Comparison of ENCODE assay signal across 12 mouse cellular contexts in genomic region chr7:139864253-139864652, GRCm38 (mm10). TPM values are rescaled to one million over a fixed set of nuclear protein-coding genes. Genes with fewer than 3 reads are reported as not detected.
DNase-seq lines count a peak whose midpoint lies in the region; ATAC-seq and TF ChIP-seq lines count a peak whose summit lies in the region.
"Had no signal": no experiment of that assay in that cellular context is flagged by ENCODE, and none has a peak within 500 bp of the region (broad histone marks: within the 10 kb centered on the region; RNA-seq: fewer than 3 reads in every experiment).

No protein-coding gene starts in this region.

- ATAC-seq in liver, postnatal 0 days, result no peak
- ATAC-seq in liver, embryonic 12.5 days, result no peak

- H3K9ac ChIP-seq in heart, adult 2 months (ENCODE audit: low read depth, low read length), result no peak overlapping the region
- H3K9ac ChIP-seq in liver, postnatal 0 days (replicated peaks), result no peak overlapping the region
- no peak overlapping the region for H3K9ac ChIP-seq in liver, embryonic 12.5 days
- H3K9ac ChIP-seq in ES-E14 (ENCODE audit: insufficient read depth, low read depth, low read length, poor library complexity, severe bottlenecking), result no peak overlapping the region
- H3K9ac ChIP-seq: stomach, embryonic 15.5 days had no signal

- no peak for DNase-seq in heart, adult 2 months
- DNase-seq in heart, postnatal 25 days (ENCODE audit: low spot score), result no peak
- no peak for DNase-seq in liver, postnatal 0 days
- DNase-seq in ES-E14 (ENCODE audit: low read depth, low spot score), result no peak
- no peak for DNase-seq in lung, adult 2 months
- DNase-seq: adrenal gland, adult 8-10 months; layer of hippocampus, adult 9-11 months had no signal

- no peak for TF ChIP-seq POLR2A in heart, adult 2 months (IDR thresholded peaks at IDR 0.05; ENCODE audit: insufficient read depth, low read depth, low read length)
- TF ChIP-seq POLR2A in embryonic fibroblast, embryonic 13.5 days (IDR thresholded peaks at IDR 0.05; ENCODE audit: low read depth, low read length), result no peak
- TF ChIP-seq POLR2A in lung, adult 2 months (IDR thresholded peaks at IDR 0.05; ENCODE audit: borderline replicate concordance, extremely low read depth, low read depth, low read length), result no peak

- no peaks in the 10 kb centered on the region for H3K4me1 ChIP-seq in heart, adult 2 months (ENCODE audit: control insufficient read depth, insufficient read depth, low read length)
- H3K4me1 ChIP-seq in liver, postnatal 0 days (ENCODE audit: insufficient read depth), result no peaks in the 10 kb centered on the region
- H3K4me1 ChIP-seq in liver, embryonic 12.5 days, result no peaks in the 10 kb centered on the region
- H3K4me1 ChIP-seq in ES-E14 (ENCODE audit: control insufficient read depth in 2 of 2, insufficient read depth in 2 of 2, low read length in 2 of 2, poor library complexity in 1 of 2), result no peaks in the 10 kb centered on the region
- no peaks in the 10 kb centered on the region for H3K4me1 ChIP-seq in embryonic fibroblast, embryonic 13.5 days (ENCODE audit: control insufficient read depth, insufficient read depth, low read length)
- no peaks in the 10 kb centered on the region for H3K4me1 ChIP-seq in lung, adult 2 months (ENCODE audit: control insufficient read depth, insufficient read depth, low read length)
- H3K4me1 ChIP-seq: stomach, embryonic 15.5 days had no signal

- no peak overlapping the region for H3K4me2 ChIP-seq in liver, postnatal 0 days (ENCODE audit: low read depth, low read length)
- no peak overlapping the region for H3K4me2 ChIP-seq in liver, embryonic 12.5 days
- H3K4me2 ChIP-seq: stomach, embryonic 15.5 days had no signal

- no peak overlapping the region for H3K27ac ChIP-seq in heart, adult 2 months
- H3K27ac ChIP-seq in liver, postnatal 0 days (ENCODE audit: low read depth), result no peak overlapping the region
- no peak overlapping the region for H3K27ac ChIP-seq in liver, embryonic 12.5 days
- H3K27ac ChIP-seq in ES-E14 (ENCODE audit: insufficient read depth, low read depth, low read length, poor library complexity, severe bottlenecking), result no peak overlapping the region
- no peak overlapping the region for H3K27ac ChIP-seq in embryonic fibroblast, embryonic 13.5 days (ENCODE audit: insufficient read depth, low read length)
- H3K27ac ChIP-seq: stomach, embryonic 15.5 days had no signal

- no peaks in the 10 kb centered on the region for H3K79me2 ChIP-seq in heart, adult 2 months (replicated peaks; ENCODE audit: control insufficient read depth, insufficient read depth, low read length)

- intact Hi-C loops in heart, adult 2 months (cut with DNase I), result no loop called here
- intact Hi-C loops in heart, postnatal 25 days (cut with DNase I), result no loop called here

- no peaks in the 10 kb centered on the region for H3K9me3 ChIP-seq in liver, postnatal 0 days (ENCODE audit: low read length)
- no peaks in the 10 kb centered on the region for H3K9me3 ChIP-seq in liver, embryonic 12.5 days (replicated peaks)
- H3K9me3 ChIP-seq in ES-E14 (ENCODE audit: control insufficient read depth, insufficient read depth, low read depth, low read length), result no peaks in the 10 kb centered on the region
- H3K9me3 ChIP-seq: stomach, embryonic 15.5 days had no signal

- in situ Hi-C loops in ES-E14 (cut with MboI; ENCODE audit: low sequenced_read_pairs in 2 of 2, unreplicated experiment in 2 of 2), result no loop called here

- H3K36me3 ChIP-seq in heart, adult 2 months (ENCODE audit: control insufficient read depth, insufficient read depth, low read length), result no peaks in the 10 kb centered on the region
- H3K36me3 ChIP-seq in liver, postnatal 0 days (replicated peaks; ENCODE audit: insufficient read depth, low read length), result no peaks in the 10 kb centered on the region
- no peaks in the 10 kb centered on the region for H3K36me3 ChIP-seq in liver, embryonic 12.5 days
- H3K36me3 ChIP-seq in ES-E14 (ENCODE audit: control insufficient read depth, insufficient read depth, low read length, poor library complexity, severe bottlenecking), result no peaks in the 10 kb centered on the region
- H3K36me3 ChIP-seq: stomach, embryonic 15.5 days had no signal

- TF ChIP-seq CTCF in heart, adult 2 months (IDR thresholded peaks at IDR 0.05), result peak; percentile 32
- TF ChIP-seq CTCF in liver, postnatal 0 days (IDR thresholded peaks at IDR 0.05; ENCODE audit: low read depth), result peak; percentile 29; the same call in 1 of the 2 replicates
- TF ChIP-seq CTCF in embryonic fibroblast, embryonic 13.5 days (IDR thresholded peaks at IDR 0.05; ENCODE audit: borderline replicate concordance, insufficient read depth, low read length), result peak; percentile 44; the same call in 1 of the 2 replicates
- no peak for TF ChIP-seq CTCF in lung, adult 2 months (IDR thresholded peaks at IDR 0.05; ENCODE audit: insufficient read depth, low read length)

- TF ChIP-seq EP300 in heart, adult 2 months (IDR thresholded peaks at IDR 0.05; ENCODE audit: insufficient read depth, low read depth, low read length), result no peak
- no peak for TF ChIP-seq EP300 in liver, postnatal 0 days (IDR thresholded peaks at IDR 0.05; ENCODE audit: low read depth)

- 50% methylated on average over 2 of the region's 2 CpGs for WGBS in heart, adult 2 months
- 40% methylated on average over 2 of the region's 2 CpGs for WGBS in liver, postnatal 0 days (ENCODE audit: insufficient replicate concordance)
- WGBS in liver, embryonic 12.5 days (ENCODE audit: insufficient replicate concordance), result 32% methylated on average over 2 of the region's 2 CpGs
- WGBS in lung, adult 2 months, result 25% methylated on average over 2 of the region's 2 CpGs

- H3K4me3 ChIP-seq in heart, adult 2 months, result no peak overlapping the region
- H3K4me3 ChIP-seq in liver, postnatal 0 days (ENCODE audit: low read depth, low read length), result no peak overlapping the region
- no peak overlapping the region for H3K4me3 ChIP-seq in liver, embryonic 12.5 days
- H3K4me3 ChIP-seq in ES-E14 (ENCODE audit: insufficient read depth in 1 of 2, low read depth in 1 of 2, low read length in 2 of 2, poor library complexity in 1 of 2, severe bottlenecking in 1 of 2), result no peak overlapping the region
- no peak overlapping the region for H3K4me3 ChIP-seq in embryonic fibroblast, embryonic 13.5 days (ENCODE audit: insufficient read depth, low read length)
- no peak overlapping the region for H3K4me3 ChIP-seq in lung, adult 2 months (replicated peaks; ENCODE audit: extremely low read depth, low read depth, low read length)
- H3K4me3 ChIP-seq: myocyte; stomach, embryonic 15.5 days had no signal

- no peaks in the 10 kb centered on the region for H3K27me3 ChIP-seq in heart, adult 2 months (ENCODE audit: control insufficient read depth, insufficient read depth, low read length)
- H3K27me3 ChIP-seq in liver, postnatal 0 days (ENCODE audit: insufficient read depth, low read length), result no peaks in the 10 kb centered on the region
- H3K27me3 ChIP-seq in liver, embryonic 12.5 days (replicated peaks), result no peaks in the 10 kb centered on the region
- H3K27me3 ChIP-seq: stomach, embryonic 15.5 days had no signal

TF ChIP-seq in ES-E14, 5 proteins besides CTCF, POLR2A, EP300 and RAD21:
- TF ChIP-seq ZC3H11A (IDR thresholded peaks at IDR 0.05; ENCODE audit: borderline replicate concordance, low read depth, low read length) (0 out of 2 replicates have a peak, but pooled peaks have one; percentile 4), CHD2 (IDR thresholded peaks at IDR 0.05; ENCODE audit: low read depth, low read length) (no peak)

RNA-seq across cellular contexts. Expression of gene Kndc1, which starts 30.2 kb away (rescaled TPM):
- not detected for total RNA-seq in heart, adult 2 months (2021)
- polyA plus RNA-seq in heart, adult 2 months (2012; rRNA removed), result 0.47 TPM in 1 of 2 replicates, not detected in the other
- total RNA-seq in heart, postnatal 25 days (2021), result not detected
- polyA plus RNA-seq in liver, postnatal 0 days (2015; fragmentation: Nextera tagmentation; extraction: Ambion mirVana), result not detected in 2 replicates
- 0.05 TPM in 1 of 2 replicates, not detected in the other for polyA plus RNA-seq in liver, embryonic 12.5 days (2016; fragmentation: Nextera tagmentation; extraction: Ambion mirVana)
- total RNA-seq in ES-E14 (2012; rRNA removed), result 2.3 and 5.3 TPM in 2 replicates
- polyA plus RNA-seq in embryonic fibroblast, embryonic 13.5 days (2011; ENCODE audit: insufficient read length, low read depth, missing spikeins), result not detected in 2 replicates
- 4.8 and 5.6 TPM in 2 replicates for polyA plus RNA-seq in lung, adult 2 months (2012; rRNA removed)
- total RNA-seq: megakaryocyte progenitor cell, adult 5-6 weeks had no signal

RNA-seq across cellular contexts. Expression of gene Adgra1, which starts 30.3 kb away (rescaled TPM):
- total RNA-seq in heart, adult 2 months (2021), result under 1 TPM in 1 of 2 experiments, not detected in 1; 0.09 TPM
- 0.04 and 0.06 TPM in 2 replicates for polyA plus RNA-seq in heart, adult 2 months (2012; rRNA removed)
- total RNA-seq in heart, postnatal 25 days (2021), result under 1 TPM in 1 of 2 experiments, not detected in 1; 0.28 TPM
- polyA plus RNA-seq in liver, postnatal 0 days (2015; fragmentation: Nextera tagmentation; extraction: Ambion mirVana), result not detected in 2 replicates
- 0.20 and 0.28 TPM in 2 replicates for polyA plus RNA-seq in liver, embryonic 12.5 days (2016; fragmentation: Nextera tagmentation; extraction: Ambion mirVana)
- total RNA-seq in ES-E14 (2012; rRNA removed), result 0.45 TPM in 1 of 2 replicates, not detected in the other
- polyA plus RNA-seq in embryonic fibroblast, embryonic 13.5 days (2011; ENCODE audit: insufficient read length, low read depth, missing spikeins), result 1.0 and 1.3 TPM in 2 replicates
- polyA plus RNA-seq in lung, adult 2 months (2012; rRNA removed), result 0.09 and 0.12 TPM in 2 replicates
- total RNA-seq: megakaryocyte progenitor cell, adult 5-6 weeks had no signal
